Mouse (Mus musculus) midbrain, embryonic 16.5 days (tissue): Measurements from ENCODE around the gene Fezf2. TPM values are rescaled to one million over a fixed set of nuclear protein-coding genes. Genes with fewer than 3 reads are reported as not detected.

Source experiments
- ATAC-seq: fragments of 200-750 bp; cut with Nextera tagmentation; 2 replicates; pipeline ENCODE4 v1.8.0; 2017; ENCODE audit warnings: moderate TSS enrichment
- H3K27ac ChIP-seq: fragments of 300-500 bp; sonication (generic); 2 replicates; pipeline ENCODE4 v1.5.1; 2014; ENCODE audit warnings: mild to moderate bottlenecking, low read length, mixed read lengths
- H3K27me3 ChIP-seq: fragments of 300-500 bp; sonication (generic); 2 replicates; pipeline ENCODE4 v1.6.1; 2014; ENCODE audit warnings: low read depth, low read length, mixed read lengths; ENCODE audit not compliant: control insufficient read depth, insufficient read depth
- H3K36me3 ChIP-seq: fragments of 300-500 bp; sonication (generic); 2 replicates; pipeline ENCODE4 v1.6.1; 2014; ENCODE audit warnings: mild to moderate bottlenecking, low read length, moderate library complexity, mixed read lengths; ENCODE audit not compliant: control insufficient read depth, insufficient read depth
- H3K4me1 ChIP-seq: fragments of 300-500 bp; sonication (generic); 2 replicates; pipeline ENCODE4 v1.6.1; 2014; ENCODE audit warnings: mild to moderate bottlenecking, low read length, mixed read lengths; ENCODE audit not compliant: control insufficient read depth, insufficient read depth
- H3K4me2 ChIP-seq: fragments of 300-500 bp; sonication (generic); 2 replicates; pipeline ENCODE4 v1.6.1; 2014; ENCODE audit warnings: mild to moderate bottlenecking, low read length, mixed read lengths
- H3K4me3 ChIP-seq: fragments of 300-500 bp; sonication (generic); 2 replicates; pipeline ENCODE4 v1.5.1; 2014; ENCODE audit warnings: low read depth, mild to moderate bottlenecking, low read length, moderate library complexity, mixed read lengths
- H3K9ac ChIP-seq: fragments of 300-500 bp; sonication (generic); 2 replicates; pipeline ENCODE4 v1.6.1; 2014; ENCODE audit warnings: low read depth, low read length, mixed read lengths
- H3K9me3 ChIP-seq: fragments of 300-500 bp; sonication (generic); replicated peaks from 2 replicates; pipeline ENCODE4 v1.6.1; 2014; ENCODE audit warnings: mild to moderate bottlenecking, low read length, mixed read lengths; ENCODE audit not compliant: control insufficient read depth, poor library complexity, severe bottlenecking
- WGBS: fragments of 180-500 bp; shearing (Covaris S2); extraction: QIAGEN DNeasy Blood & Tissue Kit; methylation state at CpG from one replicate; pipeline ENCODE4 v1.1.7; 2014; 5-methylcytosine and 5-hydroxymethylcytosine counted together
- polyA plus RNA-seq: library from polyadenylated mRNA; unstranded; fragments of >200 nt; fragmentation: Nextera tagmentation; extraction: Ambion mirVana; gene quantifications from 2 replicates; pipeline ENCODE4 v1.2.1, GENCODE M21; 2015

Gene Fezf2
- polyA plus RNA-seq, 1 experiment from 2014 or later = 2.4 TPM

- no peak overlapping the region for H3K27ac ChIP-seq
- H3K4me2 ChIP-seq = no peak overlapping the region
- no peak for ATAC-seq
- H3K9me3 ChIP-seq = no peaks in the 10 kb centered on the region
- 0 out of 2 replicates have a peak, but pooled peaks cover 3% of the 10 kb centered on the region for H3K4me1 ChIP-seq
- H3K4me3 ChIP-seq = no peak overlapping the region
- H3K36me3 ChIP-seq = no peaks in the 10 kb centered on the region
- no peak overlapping the region for H3K9ac ChIP-seq
- 92% methylated on average over 2 of the region's 2 CpGs for WGBS
- H3K27me3 ChIP-seq = peaks cover 31% of the 10 kb centered on the region
These were observed 29.3 kb upstream of the Fezf2 start for GRCm38 (mm10) chr14:12377289-12377688.

- Histone ChIP-seq H3K4me1 (0 out of 2 replicates have a peak, but pooled peaks cover 3% of the 10 kb centered on the region), H3K9ac (no peak overlapping the region), H3K27me3 (peaks cover 18% of the 10 kb centered on the region), H3K36me3 (no peaks in the 10 kb centered on the region), H3K9me3 (no peaks in the 10 kb centered on the region), H3K4me2 (no peak overlapping the region), H3K4me3 (no peak overlapping the region), H3K27ac (no peak overlapping the region)
- no peak for ATAC-seq
- WGBS = 37% methylated on average over 2 of the region's 2 CpGs
These were observed 27.5 kb upstream of the Fezf2 start for GRCm38 (mm10) chr14:12375451-12375850.

- 0 out of 2 replicates have a peak, but pooled peaks have one; percentile 20 for ATAC-seq
- Histone ChIP-seq H3K9ac (no peak overlapping the region), H3K9me3 (no peaks in the 10 kb centered on the region), H3K4me3 (no peak overlapping the region), H3K36me3 (no peaks in the 10 kb centered on the region), H3K4me2 (no peak overlapping the region), H3K27ac (no peak overlapping the region), H3K4me1 (no peaks in the 10 kb centered on the region), H3K27me3 (peaks cover 65% of the 10 kb centered on the region)
- 8% methylated on average over 16 of the region's 16 CpGs for WGBS
These were observed 2.4 kb upstream of the Fezf2 start for GRCm38 (mm10) chr14:12350271-12350916.

GRCm38 (mm10) chr14:12349334-12350090 is 1.5 kb upstream of the Fezf2 start:
- Histone ChIP-seq H3K36me3 (no peaks in the 10 kb centered on the region), H3K9me3 (no peaks in the 10 kb centered on the region), H3K4me1 (peaks cover 3% of the 10 kb centered on the region; the same call in 1 of the 2 replicates), H3K4me2 (no peak overlapping the region), H3K27me3 (peaks cover 69% of the 10 kb centered on the region), H3K9ac (no peak overlapping the region), H3K4me3 (no peak overlapping the region), H3K27ac (no peak overlapping the region)
- WGBS = 9% methylated on average over 15 of the region's 15 CpGs
- no peak for ATAC-seq

- no peak for ATAC-seq
- Histone ChIP-seq H3K4me1 (peaks cover 3% of the 10 kb centered on the region; the same call in 1 of the 2 replicates), H3K4me3 (no peak overlapping the region), H3K4me2 (peak overlapping the region; percentile 25; the same call in 1 of the 2 replicates), H3K36me3 (no peaks in the 10 kb centered on the region), H3K27me3 (peaks cover 67% of the 10 kb centered on the region), H3K9ac (no peak overlapping the region), H3K27ac (no peak overlapping the region), H3K9me3 (no peaks in the 10 kb centered on the region)
- 1% methylated on average over 26 of the region's 26 CpGs for WGBS
These were observed 956 bp downstream of the Fezf2 start for GRCm38 (mm10) chr14:12346865-12347600.

- no peak for ATAC-seq
- peaks cover 62% of the 10 kb centered on the region for H3K27me3 ChIP-seq
- H3K4me3 ChIP-seq = peak overlapping the region; percentile 10; the same call in 1 of the 2 replicates
- H3K27ac ChIP-seq = no peak overlapping the region
- no peaks in the 10 kb centered on the region for H3K36me3 ChIP-seq
- peaks cover 4% of the 10 kb centered on the region; the same call in 1 of the 2 replicates for H3K4me1 ChIP-seq
- H3K9ac ChIP-seq = no peak overlapping the region
- WGBS = under 1% methylated on average over 50 of the region's 50 CpGs
- no peaks in the 10 kb centered on the region for H3K9me3 ChIP-seq
- peak overlapping the region; percentile 25; the same call in 1 of the 2 replicates for H3K4me2 ChIP-seq
These were observed 1.8 kb downstream of the Fezf2 start for GRCm38 (mm10) chr14:12346011-12346864.

GRCm38 (mm10) chr14:12345241-12345921 is 2.6 kb downstream of the Fezf2 start:
- H3K4me1 ChIP-seq = peaks cover 5% of the 10 kb centered on the region; the same call in 1 of the 2 replicates
- peaks cover 57% of the 10 kb centered on the region for H3K27me3 ChIP-seq
- 1% methylated on average over 40 of the region's 40 CpGs for WGBS
- H3K27ac ChIP-seq = 0 out of 2 replicates have a peak overlapping the region, but pooled peaks have one; percentile 19
- no peak overlapping the region for H3K9ac ChIP-seq
- no peak for ATAC-seq
- H3K9me3 ChIP-seq = no peaks in the 10 kb centered on the region
- H3K4me3 ChIP-seq = peak overlapping the region; percentile 18; the same call in 1 of the 2 replicates
- no peaks in the 10 kb centered on the region for H3K36me3 ChIP-seq
- peak overlapping the region; percentile 32; the same call in 1 of the 2 replicates for H3K4me2 ChIP-seq
